9 mouse cellular contexts compared by ENCODE assay signal in genomic region chr10:85678635-85679034, GRCm38 (mm10).
DNase-seq lines count a peak whose midpoint lies in the region; ATAC-seq and TF ChIP-seq lines count a peak whose summit lies in the region.
"Had no signal": no experiment of that assay in that cellular context is flagged by ENCODE, and none has a peak within 500 bp of the region (broad histone marks: within the 10 kb centered on the region; RNA-seq: fewer than 3 reads in every experiment).

No protein-coding gene starts in this region.

- H3K4me3 ChIP-seq in liver, adult 2 months (ENCODE audit: insufficient read depth, low read depth, low read length): no peak overlapping the region
- no peak overlapping the region for H3K4me3 ChIP-seq in liver, embryonic 11.5 days (ENCODE audit: low read depth, low read length)
- H3K4me3 ChIP-seq: neural tube, embryonic 12.5 days had no signal

- peak; percentile 57 for TF ChIP-seq CTCF in liver, adult 2 months (IDR thresholded peaks at IDR 0.05; ENCODE audit: low read depth, low read length)
- peak; percentile 66 for TF ChIP-seq CTCF in Patski (IDR thresholded peaks at IDR 0.05)

- in situ Hi-C loops in Patski (cut with MboI; ENCODE audit: low pct_unique_long_range_greater_than_20kb): no loop called here

- no peaks in the 10 kb centered on the region for H3K36me3 ChIP-seq in liver, adult 2 months (ENCODE audit: control insufficient read depth, insufficient read depth, low read length)
- no peaks in the 10 kb centered on the region for H3K36me3 ChIP-seq in liver, embryonic 11.5 days (ENCODE audit: control insufficient read depth, insufficient read depth, low read length)
- H3K36me3 ChIP-seq: neural tube, embryonic 12.5 days had no signal

- no peaks in the 10 kb centered on the region for H3K27me3 ChIP-seq in liver, adult 2 months (ENCODE audit: control insufficient read depth, insufficient read depth, low read length)
- H3K27me3 ChIP-seq in liver, embryonic 11.5 days (replicated peaks; ENCODE audit: control insufficient read depth, insufficient read depth, low read length): no peaks in the 10 kb centered on the region
- no peaks in the 10 kb centered on the region for H3K27me3 ChIP-seq in Patski
- H3K27me3 ChIP-seq: neural tube, embryonic 12.5 days had no signal

- CTCF ChIA-PET in Patski (lab: Charles Lee): interaction anchor here (1.2 to 1.5 kb wide), 2 partner anchors 234 to 457 kb away, joined by 3 to 5 read pairs; no protein-coding TSS in a partner anchor

- no peaks in the 10 kb centered on the region for H3K4me1 ChIP-seq in liver, adult 2 months (ENCODE audit: control insufficient read depth, insufficient read depth, low read length)
- H3K4me1 ChIP-seq in liver, embryonic 11.5 days (replicated peaks; ENCODE audit: control insufficient read depth, insufficient read depth, low read length): no peaks in the 10 kb centered on the region
- H3K4me1 ChIP-seq: neural tube, embryonic 12.5 days had no signal

- H3K4me2 ChIP-seq in liver, embryonic 11.5 days: no peak overlapping the region
- H3K4me2 ChIP-seq: neural tube, embryonic 12.5 days had no signal

- intact Hi-C loops in heart, postnatal 36 days (cut with DNase I): no loop called here
- intact Hi-C loops in left cerebral cortex, postnatal 36 days (cut with DNase I): loop anchor here (10.0 kb wide), 1 partner anchor 196 kb away; no protein-coding TSS in a partner anchor

- DNase-seq in liver, adult 2 months (ENCODE audit: extremely low read depth, low read depth, low spot score): peak; percentile 13
- DNase-seq in liver, embryonic 11.5 days (ENCODE audit: low spot score): no peak
- no peak for DNase-seq in Patski (ENCODE audit: low read depth, low spot score)
- DNase-seq in cerebellum, postnatal 10 days: peak; percentile 84 to 86
- peak; percentile 4 to 25 for DNase-seq in heart, postnatal 36 days
- peak; percentile 26 to 39 for DNase-seq in left cerebral cortex, postnatal 36 days (ENCODE audit: low spot score in 2 of 2)
- peak; percentile 19 for DNase-seq in retina, postnatal 7 days (ENCODE audit: low read depth, low spot score)

- no peaks in the 10 kb centered on the region for H3K9me3 ChIP-seq in liver, embryonic 11.5 days (ENCODE audit: control insufficient read depth, low read length)
- H3K9me3 ChIP-seq: neural tube, embryonic 12.5 days had no signal

- POLR2A ChIA-PET in Patski (lab: Charles Lee): interaction anchor here (1.0 kb wide), 1 partner anchor 52 kb away, joined by 3 read pairs; no protein-coding TSS in a partner anchor

- WGBS in liver, adult 2 months: 24% methylated on average over 4 of the region's 4 CpGs
- WGBS in liver, embryonic 11.5 days: 33% methylated on average over 4 of the region's 4 CpGs

- no peak overlapping the region for H3K27ac ChIP-seq in liver, adult 2 months (replicated peaks; ENCODE audit: insufficient read depth, low read depth, low read length)
- H3K27ac ChIP-seq in liver, embryonic 11.5 days (ENCODE audit: low read depth, low read length): no peak overlapping the region
- H3K27ac ChIP-seq: neural tube, embryonic 12.5 days had no signal

- no peak for TF ChIP-seq POLR2A in liver, adult 2 months (IDR thresholded peaks at IDR 0.05; ENCODE audit: extremely low read depth, insufficient read depth, low read length)

- ATAC-seq in liver, embryonic 11.5 days (replicated peaks; ENCODE audit: low FRiP score): no peak
- no peak for ATAC-seq in Patski
- no peak for ATAC-seq in inflammation-experienced regulatory T-cells, adult 6 months

- no peaks in the 10 kb centered on the region for H3K79me2 ChIP-seq in liver, adult 2 months (ENCODE audit: control insufficient read depth, insufficient read depth, low read length)

- no peak overlapping the region for H3K9ac ChIP-seq in liver, adult 2 months (ENCODE audit: low read depth, low read length)
- H3K9ac ChIP-seq in liver, embryonic 11.5 days (ENCODE audit: low read depth, low read length): no peak overlapping the region
- H3K9ac ChIP-seq: neural tube, embryonic 12.5 days had no signal

Comparison
In these comparisons a context has a peak if more than half of its experiments do, and no peak if none do; other contexts are left out.
1. DNase-seq: peak in liver, adult 2 months (single experiment), cerebellum, postnatal 10 days (2 of 2), heart, postnatal 36 days (2 of 2), left cerebral cortex, postnatal 36 days (2 of 2) and retina, postnatal 7 days (single experiment); none in liver, embryonic 11.5 days (single experiment) and Patski (single experiment).